Mouse (Mus musculus) right cerebral cortex, postnatal 4 days (tissue): ENCODE data around the gene Recql5.
A peak's percentile ranks its signal among the peaks of the same experiment; 100 is the strongest.

ENCODE experiments used
- DNase-seq: peaks from one replicate; pipeline ENCODE4 v3.0.0-alpha.2; 2022

The Recql5 gene

GRCm38 (mm10) chr11:115899486-115900266, 33.6 kb downstream of the Recql5 start, which contains the start of gene Smim5:
TSS of gene Smim5 (plus strand) at chr11:115899966.
- DNase-seq = no peak

GRCm38 (mm10) chr11:115898886-115899285, 34.4 kb downstream of the Recql5 start:
- DNase-seq = peak; percentile 62

GRCm38 (mm10) chr11:115898446-115898845, 34.8 kb downstream of the Recql5 start:
- DNase-seq = no peak

GRCm38 (mm10) chr11:115894755-115895520, 38.3 kb downstream of the Recql5 start:
- no peak for DNase-seq

GRCm38 (mm10) chr11:115893071-115893470, 40.2 kb downstream of the Recql5 start:
- DNase-seq = no peak

- DNase-seq = no peak
Measured at GRCm38 (mm10) chr11:115892213-115892612, 41.1 kb downstream of the Recql5 start.

GRCm38 (mm10) chr11:115889159-115889558, 44.1 kb downstream of the Recql5 start:
- DNase-seq = no peak

GRCm38 (mm10) chr11:115888020-115888419, 45.3 kb downstream of the Recql5 start:
- no peak for DNase-seq

GRCm38 (mm10) chr11:115886446-115886845, 46.8 kb downstream of the Recql5 start:
- no peak for DNase-seq

- DNase-seq = no peak
Measured at GRCm38 (mm10) chr11:115885281-115885680, 48.0 kb downstream of the Recql5 start.

GRCm38 (mm10) chr11:115884361-115884760, 48.9 kb downstream of the Recql5 start:
- DNase-seq = no peak

- no peak for DNase-seq
Measured at GRCm38 (mm10) chr11:115883251-115883650, 50.0 kb downstream of the Recql5 start.

GRCm38 (mm10) chr11:115881002-115881401, 52.3 kb downstream of the Recql5 start:
- no peak for DNase-seq

GRCm38 (mm10) chr11:115878071-115878470, 55.2 kb downstream of the Recql5 start:
- DNase-seq = no peak

GRCm38 (mm10) chr11:115877174-115877755, 56.0 kb downstream of the Recql5 start:
- DNase-seq = no peak

- no peak for DNase-seq
Measured at GRCm38 (mm10) chr11:115876438-115876837, 56.8 kb downstream of the Recql5 start.

- DNase-seq = no peak
Measured at GRCm38 (mm10) chr11:115875935-115876334, 57.3 kb downstream of the Recql5 start.

GRCm38 (mm10) chr11:115872437-115872836, 60.8 kb downstream of the Recql5 start:
- DNase-seq = no peak

GRCm38 (mm10) chr11:115869393-115869792, 63.9 kb downstream of the Recql5 start:
- DNase-seq = no peak

- DNase-seq = no peak
Measured at GRCm38 (mm10) chr11:115863895-115864294, 69.4 kb downstream of the Recql5 start.

GRCm38 (mm10) chr11:115859143-115859945, 73.9 kb downstream of the Recql5 start:
- DNase-seq = peak; percentile 79

- no peak for DNase-seq
Measured at GRCm38 (mm10) chr11:115858354-115858753, 74.9 kb downstream of the Recql5 start, which contains the start of gene Myo15b. TSS of gene Myo15b (plus strand) at chr11:115858406.

- no peak for DNase-seq
Measured at GRCm38 (mm10) chr11:115857936-115858335, 75.3 kb downstream of the Recql5 start.
